Mouse (Mus musculus) limb, embryonic 13.5 days (tissue): ENCODE results near the gene Casp7. TPM values are rescaled to one million over a fixed set of nuclear protein-coding genes. Genes with fewer than 3 reads are reported as not detected.

Experiments
- ATAC-seq: fragments of 200-750 bp; cut with Nextera tagmentation; 2 replicates; pipeline ENCODE4 v1.8.0; 2017; ENCODE audit warnings: low read depth, moderate number of reproducible peaks, moderate TSS enrichment; ENCODE audit not compliant: low FRiP score
- H3K27ac ChIP-seq: fragments of 300-500 bp; sonication (generic); 2 replicates; pipeline ENCODE4 v1.5.1; 2015; ENCODE audit warnings: inconsistent platforms, mild to moderate bottlenecking, moderate library complexity
- H3K27me3 ChIP-seq: fragments of 300-500 bp; sonication (generic); 2 replicates; pipeline ENCODE4 v1.6.1; 2015; ENCODE audit warnings: mild to moderate bottlenecking, inconsistent platforms
- H3K36me3 ChIP-seq: fragments of 300-500 bp; sonication (generic); 2 replicates; pipeline ENCODE4 v1.6.1; 2015; ENCODE audit warnings: inconsistent platforms, mild to moderate bottlenecking, moderate library complexity
- H3K4me1 ChIP-seq: fragments of 300-500 bp; sonication (generic); 2 replicates; pipeline ENCODE4 v1.6.1; 2015; ENCODE audit warnings: inconsistent platforms
- H3K4me2 ChIP-seq: fragments of 300-500 bp; sonication (generic); replicated peaks from 2 replicates; pipeline ENCODE4 v1.6.1; 2015; ENCODE audit warnings: inconsistent platforms, mild to moderate bottlenecking, moderate library complexity
- H3K4me3 ChIP-seq: fragments of 300-500 bp; sonication (generic); 2 replicates; pipeline ENCODE4 v1.5.1; 2015; ENCODE audit warnings: moderate library complexity, mild to moderate bottlenecking, inconsistent platforms
- H3K9ac ChIP-seq: fragments of 300-500 bp; sonication (generic); 2 replicates; pipeline ENCODE4 v1.6.1; 2015; ENCODE audit warnings: mild to moderate bottlenecking, inconsistent platforms
- H3K9me3 ChIP-seq: fragments of 300-500 bp; sonication (generic); 2 replicates; pipeline ENCODE4 v1.6.1; 2016; ENCODE audit warnings: inconsistent platforms
- WGBS: fragments of 180-500 bp; shearing (Covaris S2); methylation state at CpG from one replicate; pipeline ENCODE4 v1.1.7; 2015; 5-methylcytosine and 5-hydroxymethylcytosine counted together
- polyA plus RNA-seq: library from polyadenylated mRNA; unstranded; fragments of >200 nt; fragmentation: Nextera tagmentation; extraction: Ambion mirVana; gene quantifications from 2 replicates; pipeline ENCODE4 v1.2.1, GENCODE M21; 2015

Gene Casp7
- polyA plus RNA-seq, 1 experiment from 2014 or later: 29.3 TPM

DNA sequence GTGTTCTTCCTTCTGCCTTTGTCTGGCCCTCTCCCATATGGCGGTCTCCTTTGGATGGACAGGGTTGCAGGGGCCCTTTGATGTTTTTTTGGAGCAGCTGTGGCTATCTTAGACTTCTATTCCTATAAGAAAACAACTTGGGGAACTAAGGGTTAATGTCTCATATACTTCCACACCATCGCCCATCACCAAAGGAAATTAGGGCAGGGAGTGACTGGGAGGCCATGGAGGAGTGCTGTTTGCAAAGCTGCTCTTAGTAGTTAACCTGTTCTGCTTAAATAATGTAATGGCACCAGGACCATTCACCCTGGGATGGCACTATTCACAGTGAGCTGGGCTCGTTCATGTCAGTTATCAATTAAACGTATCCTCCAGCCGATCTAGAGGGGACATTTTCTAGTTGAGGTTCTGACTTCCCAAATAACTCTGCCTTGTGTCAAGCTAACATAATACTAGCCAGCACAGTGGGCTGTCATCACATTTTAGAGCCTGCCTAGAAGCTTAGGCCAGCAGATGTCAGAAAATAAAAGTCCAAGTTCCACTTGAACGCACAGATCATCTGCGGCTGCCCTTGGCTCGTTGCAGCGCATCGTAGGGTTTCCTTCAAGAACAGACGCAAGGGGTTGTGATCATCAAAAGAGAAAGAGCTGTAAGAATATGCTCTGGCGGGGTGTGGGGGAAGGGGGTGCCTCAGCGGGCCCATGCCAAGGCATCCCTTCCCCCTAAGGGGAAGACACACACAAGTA, 87.9 kb downstream of the Casp7 start:
- peaks cover 8% of the 10 kb centered on the region for H3K4me1 ChIP-seq
- ATAC-seq: no peak
- no peaks in the 10 kb centered on the region for H3K36me3 ChIP-seq
- no peaks in the 10 kb centered on the region for H3K27me3 ChIP-seq
- H3K4me2 ChIP-seq: no peak overlapping the region
- WGBS: 64% methylated on average over 13 of the region's 13 CpGs
- H3K9me3 ChIP-seq: no peaks in the 10 kb centered on the region; the same call in 1 of the 2 replicates
- no peak overlapping the region for H3K4me3 ChIP-seq
- H3K9ac ChIP-seq: no peak overlapping the region
- H3K27ac ChIP-seq: no peak overlapping the region

DNA sequence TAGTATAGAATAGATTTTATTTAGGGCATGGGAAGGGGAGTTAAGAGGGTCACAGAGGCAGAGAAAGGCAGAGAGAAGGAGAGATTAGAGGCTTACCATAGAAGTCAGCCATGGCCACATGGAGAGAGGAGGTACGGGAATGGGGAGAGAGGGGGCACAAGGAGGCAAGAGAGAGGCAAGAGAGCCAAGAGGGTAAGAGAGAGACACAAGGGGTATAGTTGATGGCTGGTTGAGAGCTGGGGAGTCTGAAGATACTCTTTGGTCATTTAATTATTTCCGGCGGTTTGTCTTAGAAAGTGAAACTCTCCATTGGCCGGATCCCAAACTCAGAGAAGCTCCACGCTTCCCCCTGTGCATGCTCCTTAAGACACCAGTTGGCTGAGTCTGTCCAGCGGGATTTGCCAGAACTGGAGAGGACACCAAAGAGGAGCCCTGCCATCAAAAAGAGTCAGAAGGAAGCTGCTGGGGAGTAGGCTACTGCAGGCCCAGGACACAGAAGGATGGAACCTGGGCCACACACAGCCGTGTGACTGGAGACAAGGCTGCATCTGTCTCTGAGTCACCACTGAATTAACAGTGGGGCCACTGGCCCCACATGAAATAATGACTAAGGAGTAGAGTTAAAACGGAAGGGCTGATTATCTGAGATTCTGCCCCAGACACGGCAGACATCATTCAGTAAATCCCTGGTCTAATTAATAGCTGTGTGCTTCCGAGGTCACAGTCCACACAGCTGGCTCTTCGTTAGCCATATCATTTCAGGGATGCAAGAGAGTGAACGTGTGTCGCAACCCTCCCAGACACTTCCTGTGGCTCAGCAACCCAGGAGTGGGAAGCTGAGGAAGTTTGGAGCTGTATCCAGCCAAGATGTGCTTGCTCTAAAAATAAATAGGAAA, 88.7 kb downstream of the Casp7 start:
- ATAC-seq: no peak
- 47% methylated on average over 13 of the region's 13 CpGs for WGBS

DNA sequence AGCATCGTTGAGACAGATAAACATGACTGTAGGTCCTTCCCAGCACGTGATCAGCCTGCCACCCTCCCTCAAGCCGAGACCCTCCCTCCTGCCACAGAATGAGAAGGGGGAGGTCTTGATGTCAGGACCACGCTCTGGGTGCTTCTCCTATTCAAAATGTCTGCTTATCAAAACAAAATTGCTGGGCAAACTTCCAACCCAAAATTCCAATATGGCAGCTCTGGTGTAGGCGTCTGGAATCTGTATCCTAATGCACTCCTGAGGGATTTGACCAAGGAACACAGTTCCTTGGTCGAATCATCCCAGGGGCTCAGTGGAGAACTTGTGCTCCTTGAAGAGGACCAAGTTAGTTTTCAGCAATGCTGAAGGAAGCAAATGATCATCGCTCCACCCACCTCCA, 90.0 kb downstream of the Casp7 start:
- no peak overlapping the region for H3K9ac ChIP-seq
- WGBS: 87% methylated on average over 7 of the region's 7 CpGs
- no peak overlapping the region for H3K4me2 ChIP-seq
- no peak for ATAC-seq
- H3K27ac ChIP-seq: no peak overlapping the region
- no peaks in the 10 kb centered on the region; the same call in 1 of the 2 replicates for H3K9me3 ChIP-seq
- H3K4me1 ChIP-seq: peaks cover 8% of the 10 kb centered on the region
- no peaks in the 10 kb centered on the region for H3K27me3 ChIP-seq
- H3K4me3 ChIP-seq: no peak overlapping the region
- no peaks in the 10 kb centered on the region for H3K36me3 ChIP-seq

More for the DNA sequence above, 88.7 kb downstream of the Casp7 start:
- no peak overlapping the region for H3K27ac ChIP-seq
- no peaks in the 10 kb centered on the region for H3K36me3 ChIP-seq
- no peak overlapping the region for H3K9ac ChIP-seq
- peaks cover 8% of the 10 kb centered on the region for H3K4me1 ChIP-seq
- no peaks in the 10 kb centered on the region; the same call in 1 of the 2 replicates for H3K9me3 ChIP-seq
- H3K4me3 ChIP-seq: no peak overlapping the region
- H3K4me2 ChIP-seq: no peak overlapping the region
- no peaks in the 10 kb centered on the region for H3K27me3 ChIP-seq

DNA sequence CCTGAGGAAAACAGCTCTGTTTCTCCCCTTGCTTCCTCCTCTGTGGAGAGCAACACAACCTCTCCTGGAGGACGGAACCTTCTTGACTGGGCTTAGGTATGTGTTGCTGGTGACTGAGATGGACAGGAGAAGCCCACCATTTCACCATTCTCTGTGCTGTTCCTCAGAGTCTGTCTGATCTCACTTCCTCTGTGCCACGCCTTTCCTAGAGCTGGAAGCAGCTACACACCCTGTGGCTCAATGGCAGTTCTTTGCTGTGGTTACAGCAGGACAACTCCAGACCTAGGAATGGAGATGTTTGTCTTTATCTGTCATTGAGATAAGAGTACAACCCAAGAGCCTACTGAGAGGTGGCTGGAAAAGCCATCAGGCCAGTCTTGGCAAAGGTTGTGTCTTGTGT, 90.4 kb downstream of the Casp7 start:
- Histone ChIP-seq H3K36me3 (no peaks in the 10 kb centered on the region), H3K4me2 (no peak overlapping the region), H3K9me3 (no peaks in the 10 kb centered on the region; the same call in 1 of the 2 replicates), H3K27ac (no peak overlapping the region), H3K27me3 (no peaks in the 10 kb centered on the region), H3K4me1 (peaks cover 8% of the 10 kb centered on the region), H3K9ac (no peak overlapping the region), H3K4me3 (no peak overlapping the region)
- WGBS: 92% methylated on average over 2 of the region's 2 CpGs
- ATAC-seq: no peak

DNA sequence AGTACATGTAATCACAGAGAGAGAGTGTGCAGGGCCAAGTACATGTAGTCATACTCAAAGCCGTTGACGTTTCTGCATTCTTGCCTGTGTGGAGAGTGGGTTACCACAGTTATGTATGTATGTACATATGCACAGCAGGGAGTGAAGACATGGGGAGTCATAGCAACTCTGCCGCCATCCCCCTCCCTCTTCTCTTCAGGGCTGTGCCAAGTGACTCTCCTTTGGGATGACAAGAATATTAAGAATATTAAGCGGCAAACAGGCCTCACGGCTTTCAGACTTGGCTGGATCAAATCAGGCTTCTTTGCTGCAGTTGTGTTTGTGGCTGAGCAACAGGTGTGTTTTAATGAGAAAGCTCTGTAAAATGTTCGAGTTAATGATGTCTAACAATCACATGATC, 92.7 kb downstream of the Casp7 start:
- Histone ChIP-seq H3K9ac (no peak overlapping the region), H3K4me2 (no peak overlapping the region), H3K27ac (no peak overlapping the region), H3K9me3 (no peaks in the 10 kb centered on the region; the same call in 1 of the 2 replicates), H3K4me3 (no peak overlapping the region), H3K4me1 (peaks cover 8% of the 10 kb centered on the region), H3K36me3 (no peaks in the 10 kb centered on the region), H3K27me3 (no peaks in the 10 kb centered on the region)
- ATAC-seq: no peak
- 59% methylated on average over 6 of the region's 6 CpGs for WGBS

Other genes starting within 250 kb of the Casp7 start
- gene Habp2, start 110.0 kb upstream of the Casp7 start, polyA plus RNA-seq: 0.10 and 0.23 TPM in 2 replicates
- gene Nrap, start 7.1 kb upstream of the Casp7 start, polyA plus RNA-seq: 1.00 and 1.1 TPM in 2 replicates
- gene Plekhs1, start 64.5 kb downstream of the Casp7 start, polyA plus RNA-seq: 0.08 and 0.14 TPM in 2 replicates
- gene Dclre1a, start 151.1 kb downstream of the Casp7 start, polyA plus RNA-seq: 19.5 and 22.1 TPM in 2 replicates
- 14.2 and 14.4 TPM in 2 replicates for gene Nhlrc2, start 151.1 kb downstream of the Casp7 start, polyA plus RNA-seq